Mouse (Mus musculus): Measurements from ENCODE around the gene Gm3880.
"Not testable (repeated sequence)": the region's sequence is repeated elsewhere in the genome, so short reads cannot be mapped to it uniquely, and the experiment has no call there.

Gene Gm3880

GRCm38 (mm10) chrX:102686872-102687271 is at the start of gene Gm3880:
Gm3880 (minus strand) TSS chrX:102686972.
- in situ Hi-C loops (cut with MboI, MseI): not testable (repeated sequence)

GRCm38 (mm10) chrX:102724226-102724625 is 37.5 kb upstream of the Gm3880 start:
- in situ Hi-C loops (cut with MboI, MseI): not testable (repeated sequence)

GRCm38 (mm10) chrX:102707535-102707934 is 20.8 kb upstream of the Gm3880 start, which contains the start of the genes Gm9112 and Dmrtc1b:
Gm9112 (minus strand) TSS chrX:102707635.
Dmrtc1b (plus strand) TSS chrX:102707865.
- in situ Hi-C loops (cut with MboI, MseI): not testable (repeated sequence)

- in situ Hi-C loops (cut with MboI, MseI): not testable (repeated sequence)
Observed at GRCm38 (mm10) chrX:102700636-102701035, 13.9 kb upstream of the Gm3880 start.

GRCm38 (mm10) chrX:102689252-102689651 is 2.5 kb upstream of the Gm3880 start:
- in situ Hi-C loops (cut with MboI, MseI): not testable (repeated sequence)

GRCm38 (mm10) chrX:102684706-102685105 is 2.1 kb downstream of the Gm3880 start:
- in situ Hi-C loops (cut with MboI, MseI): loop anchor here (5.0 kb wide), 1 partner anchor 248 kb away; no protein-coding TSS in a partner anchor

GRCm38 (mm10) chrX:102666641-102667040 is 20.1 kb downstream of the Gm3880 start:
- in situ Hi-C loops (cut with MboI, MseI): no loop called here

- in situ Hi-C loops (cut with MboI, MseI): no loop called here
Observed at GRCm38 (mm10) chrX:102660712-102661111, 26.1 kb downstream of the Gm3880 start.

GRCm38 (mm10) chrX:102645691-102646090 is 41.1 kb downstream of the Gm3880 start:
- in situ Hi-C loops (cut with MboI, MseI): no loop called here

GRCm38 (mm10) chrX:102645146-102645545 is 41.6 kb downstream of the Gm3880 start:
- in situ Hi-C loops (cut with MboI, MseI): no loop called here

- in situ Hi-C loops (cut with MboI, MseI): no loop called here
Observed at GRCm38 (mm10) chrX:102644573-102644951, 42.2 kb downstream of the Gm3880 start.

- in situ Hi-C loops (cut with MboI, MseI): no loop called here
Observed at GRCm38 (mm10) chrX:102643823-102644572, 42.8 kb downstream of the Gm3880 start, which contains the start of gene Phka1. Phka1 (minus strand) TSS chrX:102644246.
